Mouse (Mus musculus): Measurements from ENCODE around the gene Spag17.
"Not testable (repeated sequence)": the region's sequence is repeated elsewhere in the genome, so short reads cannot be mapped to it uniquely, and the experiment has no call there.

Gene Spag17

GRCm38 (mm10) chr3:99885187-99885811 is at the start of gene Spag17:
TSS of gene Spag17 (plus strand) at chr3:99885406.
- in situ Hi-C loops (cut with MboI; ENCODE audit: low sequenced_read_pairs), result no loop called here

DNA sequence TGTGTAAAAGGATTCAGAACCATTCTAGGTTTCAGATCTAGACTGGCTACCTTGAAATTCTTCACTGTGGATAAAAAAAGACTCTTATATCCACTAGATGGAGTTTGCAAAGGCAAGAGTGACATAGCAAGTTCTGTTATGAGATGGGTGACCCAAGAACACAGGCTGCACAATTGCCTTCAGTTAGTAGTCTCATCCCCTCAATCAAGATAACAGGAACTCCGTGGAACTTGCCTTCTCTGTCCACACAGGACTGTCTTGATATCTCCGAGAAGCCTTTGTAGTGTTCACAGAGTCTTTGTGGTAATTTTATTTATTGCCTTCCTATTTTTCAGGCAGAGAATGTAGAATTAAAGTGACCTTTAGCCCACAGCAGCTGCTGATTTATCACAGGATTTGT is 42.9 kb upstream of the Spag17 start:
- in situ Hi-C loops (cut with MboI; ENCODE audit: low sequenced_read_pairs), result no loop called here

GRCm38 (mm10) chr3:99842808-99843207 is 42.4 kb upstream of the Spag17 start:
- in situ Hi-C loops (cut with MboI; ENCODE audit: low sequenced_read_pairs), result no loop called here

- in situ Hi-C loops (cut with MboI; ENCODE audit: low sequenced_read_pairs), result no loop called here
Observed at GRCm38 (mm10) chr3:99843233-99843632, 42.0 kb upstream of the Spag17 start.

DNA sequence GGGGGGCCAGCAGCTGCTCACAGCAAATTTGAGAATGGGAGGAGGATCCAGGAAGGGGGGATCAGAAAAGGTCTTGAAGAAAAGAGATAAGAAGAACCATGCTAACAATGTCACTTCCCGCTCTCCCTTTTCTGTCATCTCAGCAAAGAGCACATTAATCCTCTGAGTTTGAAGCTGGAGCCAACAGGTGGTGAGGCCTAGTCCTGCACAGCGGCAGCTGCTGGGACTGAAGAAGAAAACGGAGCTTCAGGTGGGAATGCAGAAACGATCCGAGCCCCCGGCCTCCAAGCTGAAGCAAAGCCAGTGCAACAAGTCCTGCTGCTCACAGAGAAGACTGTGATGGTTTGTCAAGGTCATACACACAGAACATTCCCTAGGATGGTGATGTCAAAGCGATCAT is 34.3 kb upstream of the Spag17 start:
- in situ Hi-C loops (cut with MboI; ENCODE audit: low sequenced_read_pairs), result no loop called here

- in situ Hi-C loops (cut with MboI; ENCODE audit: low sequenced_read_pairs), result no loop called here
Observed at GRCm38 (mm10) chr3:99854595-99854994, 30.6 kb upstream of the Spag17 start.

- in situ Hi-C loops (cut with MboI; ENCODE audit: low sequenced_read_pairs), result no loop called here
Observed at GRCm38 (mm10) chr3:99858922-99859321, 26.3 kb upstream of the Spag17 start.

DNA sequence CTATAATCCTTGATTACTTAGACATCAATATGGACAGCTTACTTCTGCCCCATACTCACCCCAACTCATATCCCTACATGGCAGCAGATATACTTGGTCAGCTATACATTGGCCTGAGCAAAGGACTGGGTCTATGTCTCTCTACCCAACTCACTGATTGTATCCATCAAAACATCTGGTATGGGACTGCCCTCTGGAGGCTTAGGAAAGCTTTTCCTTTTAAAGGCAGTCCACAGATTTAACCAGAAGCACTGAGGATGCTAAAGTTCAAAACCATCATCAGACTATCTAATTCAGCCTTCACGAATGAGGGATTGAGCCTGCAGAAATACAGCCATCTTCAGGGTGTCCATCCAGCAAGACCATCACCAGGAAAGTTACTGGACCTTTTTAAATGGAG is 20.5 kb upstream of the Spag17 start:
- in situ Hi-C loops (cut with MboI; ENCODE audit: low sequenced_read_pairs), result no loop called here

DNA sequence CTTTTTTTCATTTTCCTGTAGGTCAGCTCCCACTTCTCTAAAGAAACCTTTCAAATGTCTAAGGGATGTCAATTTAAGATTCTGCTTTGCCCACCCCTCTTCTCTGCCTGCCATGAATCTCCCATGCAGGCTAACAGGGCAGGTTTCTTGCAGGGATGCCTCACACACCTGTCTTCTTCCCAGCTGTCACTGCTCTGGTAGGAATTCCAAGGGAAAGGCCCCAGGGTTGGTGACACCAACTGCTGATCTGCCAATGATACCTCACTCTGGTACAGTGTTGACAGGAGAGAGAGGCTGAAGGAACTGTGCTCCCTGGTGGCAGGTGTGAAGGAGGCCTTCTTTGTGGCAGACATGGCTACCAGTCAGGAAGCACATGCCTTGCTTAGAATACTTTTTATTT is 10.1 kb upstream of the Spag17 start:
- in situ Hi-C loops (cut with MboI; ENCODE audit: low sequenced_read_pairs), result no loop called here

DNA sequence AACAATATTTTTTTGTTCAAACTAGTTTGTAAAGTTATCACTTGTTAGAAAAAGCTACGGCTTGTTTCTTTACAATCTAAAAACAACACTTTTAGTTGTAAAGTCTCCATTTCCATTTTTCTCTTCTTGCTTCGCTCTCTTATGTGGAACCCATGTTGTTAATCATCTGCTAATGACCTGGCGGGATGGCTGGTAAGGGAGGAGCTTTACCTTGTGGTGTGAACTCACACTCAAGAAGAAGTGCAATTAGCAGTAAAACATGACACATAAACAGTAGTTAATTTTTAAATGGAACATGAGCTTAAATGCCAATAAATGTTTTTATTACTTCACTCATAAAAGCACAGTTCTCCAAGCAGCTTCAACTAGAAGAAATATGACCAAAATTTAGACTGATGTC is 3.7 kb upstream of the Spag17 start:
- in situ Hi-C loops (cut with MboI; ENCODE audit: low sequenced_read_pairs), result no loop called here

DNA sequence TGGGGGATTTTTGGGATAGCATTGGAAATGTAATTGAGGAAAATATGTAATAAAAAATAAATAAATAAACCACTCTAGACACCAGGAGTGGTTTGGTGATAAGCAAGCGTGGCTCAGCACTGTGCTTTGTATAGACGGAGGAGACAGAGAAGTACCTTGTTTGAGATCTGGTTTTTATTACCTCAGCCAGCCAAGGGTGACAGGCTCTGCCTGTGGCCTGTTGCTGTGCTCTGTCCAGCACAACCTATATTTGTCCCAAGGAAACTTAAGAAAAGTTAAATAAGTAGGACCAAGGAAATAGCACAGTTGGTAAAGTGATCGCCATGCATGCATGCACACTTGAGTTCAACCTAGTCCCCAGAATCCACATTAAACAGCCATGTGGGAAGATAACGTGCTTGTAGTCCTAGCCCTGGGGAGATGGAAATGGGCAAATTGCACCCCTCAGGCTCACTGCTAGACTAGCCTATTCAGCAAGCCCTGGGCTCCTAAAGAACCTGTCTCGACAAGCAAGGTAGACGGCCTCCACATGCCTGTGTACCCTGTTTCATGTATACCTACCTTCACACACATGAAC is 1.1 kb upstream of the Spag17 start:
- in situ Hi-C loops (cut with MboI; ENCODE audit: low sequenced_read_pairs), result no loop called here

DNA sequence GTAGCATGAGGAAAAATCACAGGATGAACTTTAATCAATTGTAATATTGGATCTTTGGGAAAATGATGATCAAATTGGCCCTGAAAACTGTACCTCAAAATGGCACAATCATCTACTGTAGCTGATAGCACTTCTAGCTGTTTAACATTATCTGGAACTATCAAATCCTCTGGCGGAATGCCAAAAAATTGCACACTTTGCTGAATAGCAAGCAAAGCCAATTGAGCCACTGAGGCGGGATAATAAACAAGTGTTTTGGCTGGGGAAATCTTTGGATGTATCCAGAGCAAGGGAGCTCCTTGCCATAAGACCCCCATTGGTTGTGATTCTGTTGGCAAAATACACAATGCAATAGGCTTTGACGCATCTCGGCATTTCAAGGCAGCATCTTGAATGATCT is 9.5 kb downstream of the Spag17 start:
- in situ Hi-C loops (cut with MboI; ENCODE audit: low sequenced_read_pairs), result not testable (repeated sequence)

- in situ Hi-C loops (cut with MboI; ENCODE audit: low sequenced_read_pairs), result no loop called here
Observed at GRCm38 (mm10) chr3:99913809-99914439, 28.7 kb downstream of the Spag17 start.

DNA sequence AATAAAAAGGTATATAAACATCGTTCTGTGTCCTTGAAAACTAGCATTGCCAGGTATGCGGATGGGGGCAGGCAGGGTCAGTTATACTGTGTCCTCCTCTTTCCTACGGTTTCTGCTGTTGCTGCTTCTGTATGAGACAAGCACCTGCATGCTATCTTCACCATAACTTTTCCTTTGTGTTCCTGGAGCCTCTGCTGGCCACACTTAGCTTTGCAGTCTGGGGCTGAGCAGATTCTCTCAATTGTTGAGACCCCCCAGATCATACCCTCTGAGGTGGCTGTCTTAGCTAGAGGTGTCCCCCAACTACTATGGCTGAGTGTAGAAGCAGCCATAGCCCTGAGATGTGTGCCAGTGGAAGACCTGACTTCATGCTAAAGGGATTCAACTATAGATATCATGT is 37.7 kb downstream of the Spag17 start:
- in situ Hi-C loops (cut with MboI; ENCODE audit: low sequenced_read_pairs), result no loop called here

DNA sequence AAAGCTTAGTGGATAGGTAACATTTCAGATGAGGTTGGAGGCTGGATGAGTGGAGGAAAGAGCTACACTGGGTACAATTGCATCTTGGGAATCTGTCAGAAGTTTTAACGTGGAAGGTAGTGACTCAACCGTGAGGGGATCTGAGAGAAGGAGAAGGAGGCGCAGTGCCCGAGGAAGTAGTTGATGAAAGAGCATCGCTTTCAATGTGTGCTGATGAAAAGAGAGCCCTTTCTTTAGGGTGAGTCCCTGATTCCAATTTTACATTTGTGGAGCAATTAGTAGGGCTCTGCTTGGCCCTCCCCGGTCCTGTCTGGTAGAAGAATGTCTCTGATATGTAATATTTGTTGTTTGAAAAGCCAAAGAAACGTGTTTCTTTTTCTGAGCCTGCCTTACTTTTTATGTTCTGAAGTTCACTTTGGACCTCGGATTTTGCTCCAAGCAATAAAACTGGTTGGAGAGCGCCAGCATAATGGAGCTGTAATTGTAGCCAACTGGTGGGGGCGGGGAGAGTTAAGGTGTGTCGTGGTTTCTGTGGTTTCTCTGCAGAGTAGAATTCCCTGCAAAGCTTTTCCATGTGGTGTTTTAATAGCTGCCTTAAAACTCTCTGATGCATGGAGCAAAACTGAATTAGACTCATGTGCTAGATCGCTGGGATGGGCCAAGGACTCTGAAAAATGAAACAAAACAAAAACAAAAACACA is 45.9 kb downstream of the Spag17 start:
- in situ Hi-C loops (cut with MboI; ENCODE audit: low sequenced_read_pairs), result loop anchor here (25.0 kb wide), 2 partner anchors 694 to 1019 kb away; partner anchors contain the start of gene Tbx15

GRCm38 (mm10) chr3:99936159-99936558 is 51.0 kb downstream of the Spag17 start:
- in situ Hi-C loops (cut with MboI; ENCODE audit: low sequenced_read_pairs), result loop anchor here (25.0 kb wide), 2 partner anchors 699 to 1024 kb away; partner anchors contain the start of gene Tbx15

GRCm38 (mm10) chr3:99938611-99939286 is 53.5 kb downstream of the Spag17 start:
- in situ Hi-C loops (cut with MboI; ENCODE audit: low sequenced_read_pairs), result loop anchor here (25.0 kb wide), 2 partner anchors 701 to 1026 kb away; partner anchors contain the start of gene Tbx15

DNA sequence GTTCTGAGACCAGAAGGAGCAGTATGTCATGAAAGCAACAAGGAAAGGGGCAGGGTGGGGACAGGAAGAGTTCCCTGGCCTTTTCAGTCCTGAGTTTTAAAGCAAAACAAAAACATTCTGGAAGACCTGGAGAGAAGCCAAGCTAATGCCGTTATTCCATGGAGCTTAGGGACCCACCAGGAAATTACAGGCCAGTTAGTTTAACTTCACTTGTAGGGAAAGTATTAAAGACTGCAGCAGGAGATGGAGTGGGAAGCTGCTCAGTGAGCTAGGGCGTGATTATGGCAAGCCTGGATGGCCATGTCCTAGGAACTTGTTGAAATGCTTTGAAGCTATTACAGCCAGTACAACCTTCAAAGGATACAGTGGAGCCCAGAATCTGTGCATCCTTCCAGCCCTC is 60.0 kb downstream of the Spag17 start:
- in situ Hi-C loops (cut with MboI; ENCODE audit: low sequenced_read_pairs), result loop anchor here (25.0 kb wide), 2 partner anchors 708 to 1033 kb away; partner anchors contain the start of gene Tbx15

GRCm38 (mm10) chr3:99954039-99954602 is 68.9 kb downstream of the Spag17 start:
- in situ Hi-C loops (cut with MboI; ENCODE audit: low sequenced_read_pairs), result no loop called here

DNA sequence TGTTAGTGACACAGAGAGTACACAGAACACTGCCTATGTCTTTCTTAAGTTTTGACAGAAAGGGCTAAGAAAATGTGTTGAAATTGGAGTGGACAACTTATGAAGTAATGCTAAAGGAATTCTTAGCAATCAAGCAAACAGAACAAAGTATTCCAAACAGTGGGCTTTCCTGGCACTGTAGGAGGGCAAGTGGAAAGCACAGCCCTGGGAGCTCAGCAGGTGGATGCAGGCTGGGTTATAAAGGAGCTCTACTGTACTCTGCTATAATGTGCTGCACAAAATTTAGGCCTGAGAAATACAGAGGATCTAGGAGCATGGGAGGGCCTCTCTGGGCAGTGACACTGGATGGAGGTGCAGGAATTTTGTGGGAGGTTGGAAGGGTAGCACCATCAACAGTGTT is 71.3 kb downstream of the Spag17 start:
- in situ Hi-C loops (cut with MboI; ENCODE audit: low sequenced_read_pairs), result no loop called here

Data from CH12F3 (cell line).